Mouse (Mus musculus) adrenal gland (tissue): Measurements from ENCODE around the gene Myd88.
"Not testable (repeated sequence)": the region's sequence is repeated elsewhere in the genome, so short reads cannot be mapped to it uniquely, and the experiment has no call there.

Experiments
- intact Hi-C: fragments of 180-260 bp; cut with DNase I; formaldehyde crosslinking; loops from one replicate; pipeline ENCODE4 v1.15.1; 2025
- long read RNA-seq, 2 experiments: library from polyadenylated mRNA; unstranded; transcript quantifications; one replicate each; pipeline ENCODE4 v2.0.0; 2020; ENCODE audit warnings: borderline replicate concordance in 1 of 2; ENCODE audit not compliant: insufficient replicate concordance in 1 of 2

Gene Myd88
- long read RNA-seq, experiment 1, transcript Myd88-201 (6 exons, 1,960 nt): major isoform, 31 of 32 reads
- long read RNA-seq, experiment 1, partial matches to known transcripts: 0 of 32 reads
- long read RNA-seq, experiment 1, other reads (novel, unspliced or antisense): 1 of 32 reads
- long read RNA-seq, experiment 2, transcript Myd88-201 (6 exons, 1,960 nt): major isoform, 27 of 29 reads
- long read RNA-seq, experiment 2, partial matches to known transcripts: 2 of 29 reads
- long read RNA-seq, experiment 2, other reads (novel, unspliced or antisense): 0 of 29 reads

GRCm38 (mm10) chr9:119340909-119341816 is at the start of gene Myd88:
Gene Myd88, minus strand, starts transcription at chr9:119341411.
- intact Hi-C loops: loop anchor here (2.0 kb wide), 1 partner anchor 18 kb away; the partner anchor contains the start of gene Oxsr1

GRCm38 (mm10) chr9:119390214-119390613 is 49.0 kb upstream of the Myd88 start:
- intact Hi-C loops: no loop called here

- intact Hi-C loops: no loop called here
Observed at GRCm38 (mm10) chr9:119388956-119389355, 47.7 kb upstream of the Myd88 start.

GRCm38 (mm10) chr9:119382603-119383002 is 41.4 kb upstream of the Myd88 start:
- intact Hi-C loops: no loop called here

- intact Hi-C loops: no loop called here
Observed at GRCm38 (mm10) chr9:119378231-119378630, 37.0 kb upstream of the Myd88 start.

GRCm38 (mm10) chr9:119375556-119375955 is 34.3 kb upstream of the Myd88 start:
- intact Hi-C loops: no loop called here

- intact Hi-C loops: no loop called here
Observed at GRCm38 (mm10) chr9:119375008-119375407, 33.8 kb upstream of the Myd88 start.

- intact Hi-C loops: no loop called here
Observed at GRCm38 (mm10) chr9:119371251-119371650, 30.0 kb upstream of the Myd88 start.

GRCm38 (mm10) chr9:119370770-119371169 is 29.6 kb upstream of the Myd88 start:
- intact Hi-C loops: not testable (repeated sequence)

- intact Hi-C loops: no loop called here
Observed at GRCm38 (mm10) chr9:119368367-119368766, 27.2 kb upstream of the Myd88 start.

GRCm38 (mm10) chr9:119365284-119365683 is 24.1 kb upstream of the Myd88 start, which contains the start of gene Slc22a14:
Gene Slc22a14, minus strand, starts transcription at chr9:119365553.
- intact Hi-C loops: no loop called here

- intact Hi-C loops: no loop called here
Observed at GRCm38 (mm10) chr9:119363229-119363628, 22.0 kb upstream of the Myd88 start.

- intact Hi-C loops: no loop called here
Observed at GRCm38 (mm10) chr9:119361416-119361815, 20.2 kb upstream of the Myd88 start.

- intact Hi-C loops: loop anchor here (5.0 to 10.0 kb wide), 2 partner anchors 44 to 53 kb away; partner anchors contain the start of gene Acvr2b
Observed at GRCm38 (mm10) chr9:119358058-119358429, 16.8 kb upstream of the Myd88 start.

GRCm38 (mm10) chr9:119357331-119358057 is 16.3 kb upstream of the Myd88 start, which contains the start of gene Xylb:
Gene Xylb, plus strand, starts transcription at chr9:119357381.
- intact Hi-C loops: loop anchor here (2.0 to 10.0 kb wide), 3 partner anchors 45 to 73 kb away; partner anchors contain the start of gene Acvr2b

- intact Hi-C loops: loop anchor here (2.0 to 10.0 kb wide), 3 partner anchors 46 to 75 kb away; partner anchors contain the start of gene Acvr2b
Observed at GRCm38 (mm10) chr9:119355943-119356342, 14.7 kb upstream of the Myd88 start.

GRCm38 (mm10) chr9:119353926-119354325 is 12.7 kb upstream of the Myd88 start:
- intact Hi-C loops: loop anchor here (5.0 to 10.0 kb wide), 2 partner anchors 49 to 197 kb away; partner anchors contain the start of genes Acaa1b and Gm47289

- intact Hi-C loops: loop anchor here (5.0 to 10.0 kb wide), 2 partner anchors 47 to 195 kb away; partner anchors contain the start of genes Acaa1b and Gm47289
Observed at GRCm38 (mm10) chr9:119352060-119352459, 10.8 kb upstream of the Myd88 start.

- intact Hi-C loops: loop anchor here (5.0 to 10.0 kb wide), 2 partner anchors 46 to 194 kb away; partner anchors contain the start of genes Acaa1b and Gm47289
Observed at GRCm38 (mm10) chr9:119350947-119351705, 9.9 kb upstream of the Myd88 start.

- intact Hi-C loops: loop anchor here (5.0 to 10.0 kb wide), 2 partner anchors 46 to 193 kb away; partner anchors contain the start of genes Acaa1b and Gm47289
Observed at GRCm38 (mm10) chr9:119350531-119350930, 9.3 kb upstream of the Myd88 start.
